Mouse (Mus musculus) midbrain, postnatal 0 days (tissue): Measurements from ENCODE around the gene Cradd. TPM values are rescaled to one million over a fixed set of nuclear protein-coding genes. Genes with fewer than 3 reads are reported as not detected.
A peak's percentile ranks its signal among the peaks of the same experiment; 100 is the strongest.

Experiments used
- ATAC-seq: fragments of 200-750 bp; cut with Nextera tagmentation; 2 replicates; pipeline ENCODE4 v1.8.0; 2017; ENCODE audit warnings: moderate number of reproducible peaks, mild to moderate bottlenecking, moderate TSS enrichment, moderate library complexity; ENCODE audit not compliant: low FRiP score
- DNase-seq: peaks from one replicate; pipeline ENCODE4 v3.0.0-alpha.2; 2015; ENCODE audit warnings: low spot score
- H3K27ac ChIP-seq: fragments of 300-500 bp; sonication (generic); 2 replicates; pipeline ENCODE4 v1.5.1; 2014; ENCODE audit warnings: low read depth, mild to moderate bottlenecking, low read length, mixed read lengths
- H3K27me3 ChIP-seq: fragments of 300-500 bp; sonication (generic); 2 replicates; pipeline ENCODE4 v1.6.1; 2014; ENCODE audit warnings: low read length, control low read depth, mixed read lengths; ENCODE audit not compliant: insufficient read depth
- H3K36me3 ChIP-seq: fragments of 300-500 bp; sonication (generic); 2 replicates; pipeline ENCODE4 v1.6.1; 2014; ENCODE audit warnings: low read length, control low read depth, mixed read lengths; ENCODE audit not compliant: insufficient read depth
- H3K4me1 ChIP-seq: fragments of 300-500 bp; sonication (generic); 2 replicates; pipeline ENCODE4 v1.6.1; 2014; ENCODE audit warnings: mild to moderate bottlenecking, control low read depth, antibody characterized with exemption, low read length, mixed read lengths; ENCODE audit not compliant: insufficient read depth
- H3K4me2 ChIP-seq: fragments of 300-500 bp; sonication (generic); 2 replicates; pipeline ENCODE4 v1.6.1; 2014; ENCODE audit warnings: low read depth, mild to moderate bottlenecking, low read length, mixed read lengths; ENCODE audit not compliant: poor library complexity, severe bottlenecking
- H3K4me3 ChIP-seq: fragments of 300-500 bp; sonication (generic); 2 replicates; pipeline ENCODE4 v1.5.1; 2014; ENCODE audit warnings: low read depth, mild to moderate bottlenecking, low read length, moderate library complexity
- H3K9ac ChIP-seq: fragments of 300-500 bp; sonication (generic); replicated peaks from 2 replicates; pipeline ENCODE4 v1.6.1; 2014; ENCODE audit warnings: mild to moderate bottlenecking, low read length, moderate library complexity, mixed read lengths; ENCODE audit not compliant: poor library complexity, severe bottlenecking
- H3K9me3 ChIP-seq: fragments of 300-500 bp; sonication (generic); 2 replicates; pipeline ENCODE4 v1.6.1; 2016; ENCODE audit warnings: low read length, control low read depth
- CTCF ChIP-seq: IDR thresholded peaks from 2 replicates; pipeline ENCODE4 v1.5.1; 2016; ENCODE audit warnings: antibody characterized with exemption, mild to moderate bottlenecking
- WGBS: fragments of 180-500 bp; shearing (Covaris S2); extraction: QIAGEN DNeasy Blood & Tissue Kit; methylation state at CpG from one replicate; pipeline ENCODE4 v1.1.7; 2014; 5-methylcytosine and 5-hydroxymethylcytosine counted together
- polyA plus RNA-seq: library from polyadenylated mRNA; unstranded; fragments of >200 nt; fragmentation: Nextera tagmentation; extraction: Ambion mirVana; gene quantifications from 2 replicates; pipeline ENCODE4 v1.2.1, GENCODE M21; 2015
- total RNA-seq: library from RNA; depleted of rRNA; stranded (reverse); fragments of >200 nt; gene quantifications from 2 replicates; pipeline ENCODE4 v1.2.3, GENCODE M21; 2014

Cradd gene
- total and polyA plus RNA-seq, 2 experiments from 2014 or later = 8.2 to 9.2 TPM

- H3K9ac ChIP-seq = no peak overlapping the region
- 70% methylated on average over 11 of the region's 11 CpGs for WGBS
Observed at GRCm38 (mm10) chr10:95193875-95194281, 130.1 kb downstream of the Cradd start.

GRCm38 (mm10) chr10:95191881-95192280 lies 132.1 kb downstream of the Cradd start:
- Histone ChIP-seq H3K4me2 (no peak overlapping the region), H3K9me3 (no peaks in the 10 kb centered on the region), H3K4me1 (no peaks in the 10 kb centered on the region), H3K27me3 (no peaks in the 10 kb centered on the region), H3K27ac (no peak overlapping the region), H3K9ac (no peak overlapping the region), H3K4me3 (no peak overlapping the region), H3K36me3 (no peaks in the 10 kb centered on the region)
- no peak for TF ChIP-seq CTCF
- no peak for ATAC-seq
- DNase-seq = no peak
- 82% methylated on average over 3 of the region's 3 CpGs for WGBS

More at GRCm38 (mm10) chr10:95193875-95194281, 130.1 kb downstream of the Cradd start:
- H3K36me3 ChIP-seq = no peaks in the 10 kb centered on the region
- no peak for TF ChIP-seq CTCF
- H3K27ac ChIP-seq = no peak overlapping the region
- no peaks in the 10 kb centered on the region for H3K4me1 ChIP-seq
- H3K27me3 ChIP-seq = no peaks in the 10 kb centered on the region
- ATAC-seq (no peak), DNase-seq (no peak)
- H3K4me2 ChIP-seq = no peak overlapping the region
- no peaks in the 10 kb centered on the region for H3K9me3 ChIP-seq
- no peak overlapping the region for H3K4me3 ChIP-seq

- H3K4me2 ChIP-seq = no peak overlapping the region
- H3K4me1 ChIP-seq = no peaks in the 10 kb centered on the region
- no peak overlapping the region for H3K4me3 ChIP-seq
- no peak for TF ChIP-seq CTCF
- H3K36me3 ChIP-seq = no peaks in the 10 kb centered on the region
- DNase-seq (no peak), ATAC-seq (no peak)
- WGBS = 85% methylated on average over 9 of the region's 9 CpGs
- H3K27me3 ChIP-seq = no peaks in the 10 kb centered on the region
- H3K9ac ChIP-seq = no peak overlapping the region
- no peak overlapping the region for H3K27ac ChIP-seq
- H3K9me3 ChIP-seq = no peaks in the 10 kb centered on the region
Observed at GRCm38 (mm10) chr10:95191151-95191655, 132.7 kb downstream of the Cradd start.

GRCm38 (mm10) chr10:95189550-95190211 lies 134.3 kb downstream of the Cradd start:
- DNase-seq (no peak), ATAC-seq (no peak)
- Histone ChIP-seq H3K27me3 (no peaks in the 10 kb centered on the region), H3K4me3 (no peak overlapping the region), H3K36me3 (no peaks in the 10 kb centered on the region), H3K27ac (no peak overlapping the region), H3K4me1 (no peaks in the 10 kb centered on the region), H3K9ac (no peak overlapping the region), H3K4me2 (no peak overlapping the region), H3K9me3 (no peaks in the 10 kb centered on the region)
- no peak for TF ChIP-seq CTCF
- 77% methylated on average over 16 of the region's 16 CpGs for WGBS

GRCm38 (mm10) chr10:95184210-95184609 lies 139.7 kb downstream of the Cradd start:
- Histone ChIP-seq H3K9ac (no peak overlapping the region), H3K4me1 (no peaks in the 10 kb centered on the region), H3K4me3 (no peak overlapping the region), H3K27ac (no peak overlapping the region), H3K36me3 (no peaks in the 10 kb centered on the region), H3K9me3 (no peaks in the 10 kb centered on the region), H3K27me3 (no peaks in the 10 kb centered on the region), H3K4me2 (no peak overlapping the region)
- no peak for DNase-seq
- 65% methylated on average over 5 of the region's 5 CpGs for WGBS
- no peak for ATAC-seq
- TF ChIP-seq CTCF = no peak

- Histone ChIP-seq H3K4me1 (no peaks in the 10 kb centered on the region), H3K4me3 (no peak overlapping the region), H3K36me3 (no peaks in the 10 kb centered on the region), H3K27ac (no peak overlapping the region), H3K9ac (no peak overlapping the region), H3K9me3 (no peaks in the 10 kb centered on the region), H3K4me2 (no peak overlapping the region), H3K27me3 (no peaks in the 10 kb centered on the region)
- 75% methylated on average over 4 of the region's 4 CpGs for WGBS
- TF ChIP-seq CTCF = no peak
- DNase-seq (peak; percentile 93), ATAC-seq (no peak)
Observed at GRCm38 (mm10) chr10:95183051-95183450, 140.9 kb downstream of the Cradd start.
